Mouse (Mus musculus) heart, postnatal 36 days (tissue): ENCODE results near the gene Ndufs6. TPM values are rescaled to one million over a fixed set of nuclear protein-coding genes. Genes with fewer than 3 reads are reported as not detected.

Experiments
- DNase-seq, 2 experiments: peaks; one replicate each; pipeline ENCODE4 v3.0.0; 2021 to 2022
- intact Hi-C: fragments of 180-260 bp; cut with DNase I; formaldehyde crosslinking; loops from one replicate; pipeline ENCODE4 v1.15.1; 2025
- total RNA-seq, 2 experiments: library from RNA; stranded (reverse); gene quantifications; 2 replicates each; pipeline ENCODE4 v1.2.3; 2021

The Ndufs6 gene
- total RNA-seq: 1,000 to 10,000 TPM; 1,205 to 1,240 TPM

- peak; percentile 92 to 94 for DNase-seq
- intact Hi-C loops: loop anchor here (2.0 to 5.0 kb wide), 2 partner anchors 66 to 277 kb away; partner anchors contain the start of genes Clptm1l and Irx4
Observed at GRCm38 (mm10) chr13:73327827-73328698, at the start of gene Ndufs6, which contains the start of gene Mrpl36. Gene Ndufs6 (minus strand): TSS chr13:73328542. Gene Mrpl36 (plus strand): TSS chr13:73328513.

GRCm38 (mm10) chr13:73377637-73378036, 49.3 kb upstream of the Ndufs6 start:
- intact Hi-C loops: no loop called here
- no peak for DNase-seq

GRCm38 (mm10) chr13:73374612-73375011, 46.3 kb upstream of the Ndufs6 start:
- intact Hi-C loops: no loop called here
- DNase-seq: no peak

GRCm38 (mm10) chr13:73373367-73373766, 45.0 kb upstream of the Ndufs6 start:
- intact Hi-C loops: no loop called here
- no peak for DNase-seq

GRCm38 (mm10) chr13:73357106-73357505, 28.8 kb upstream of the Ndufs6 start:
- intact Hi-C loops: no loop called here
- no peak for DNase-seq

- intact Hi-C loops: loop anchor here (1.0 to 5.0 kb wide), 2 partner anchors 192 to 265 kb away; no protein-coding TSS in a partner anchor
Observed at GRCm38 (mm10) chr13:73352491-73352890, 24.1 kb upstream of the Ndufs6 start.

GRCm38 (mm10) chr13:73351910-73352309, 23.6 kb upstream of the Ndufs6 start:
- intact Hi-C loops: loop anchor here (1.0 to 5.0 kb wide), 2 partner anchors 192 to 265 kb away; no protein-coding TSS in a partner anchor
- DNase-seq: no peak

More at GRCm38 (mm10) chr13:73352491-73352890, 24.1 kb upstream of the Ndufs6 start:
- DNase-seq: no peak

- intact Hi-C loops: loop anchor here (5.0 kb wide), 1 partner anchor 263 kb away; no protein-coding TSS in a partner anchor
- no peak for DNase-seq
Observed at GRCm38 (mm10) chr13:73350741-73351140, 22.4 kb upstream of the Ndufs6 start.

GRCm38 (mm10) chr13:73347922-73348650, 19.7 kb upstream of the Ndufs6 start:
- intact Hi-C loops: no loop called here
- DNase-seq: no peak

GRCm38 (mm10) chr13:73347171-73347570, 18.8 kb upstream of the Ndufs6 start:
- intact Hi-C loops: no loop called here
- no peak for DNase-seq

- intact Hi-C loops: no loop called here
- no peak for DNase-seq
Observed at GRCm38 (mm10) chr13:73346743-73347142, 18.4 kb upstream of the Ndufs6 start.

- intact Hi-C loops: no loop called here
- DNase-seq: no peak
Observed at GRCm38 (mm10) chr13:73346131-73346530, 17.8 kb upstream of the Ndufs6 start.

- DNase-seq: no peak
- intact Hi-C loops: no loop called here
Observed at GRCm38 (mm10) chr13:73345102-73345890, 17.0 kb upstream of the Ndufs6 start.

GRCm38 (mm10) chr13:73336753-73337152, 8.4 kb upstream of the Ndufs6 start:
- no peak for DNase-seq
- intact Hi-C loops: no loop called here

GRCm38 (mm10) chr13:73331736-73332135, 3.4 kb upstream of the Ndufs6 start:
- no peak for DNase-seq
- intact Hi-C loops: no loop called here

- intact Hi-C loops: no loop called here
- peak; percentile 92 to 95 for DNase-seq
Observed at GRCm38 (mm10) chr13:73330844-73331501, 2.6 kb upstream of the Ndufs6 start.

GRCm38 (mm10) chr13:73323406-73323805, 4.9 kb downstream of the Ndufs6 start:
- intact Hi-C loops: no loop called here
- DNase-seq: no peak

- no peak for DNase-seq
- intact Hi-C loops: no loop called here
Observed at GRCm38 (mm10) chr13:73322626-73323025, 5.7 kb downstream of the Ndufs6 start.

- intact Hi-C loops: no loop called here
Observed at GRCm38 (mm10) chr13:73320048-73320447, 8.3 kb downstream of the Ndufs6 start.

More at GRCm38 (mm10) chr13:73320048-73320447, 8.3 kb downstream of the Ndufs6 start:
- DNase-seq: no peak
